Mouse (Mus musculus) C2C12 (cell line): ENCODE measurements around the gene Mier2.

Source experiments
- CTCF ChIP-seq: IDR thresholded peaks from one replicate; pipeline ENCODE4 v1.5.1; 2011; ENCODE audit not compliant: control insufficient read depth, insufficient read depth, insufficient read length
- MAX ChIP-seq: IDR thresholded peaks from one replicate; pipeline ENCODE4 v1.6.1; 2011; ENCODE audit warnings: mild to moderate bottlenecking, control low read depth
- MYOG ChIP-seq: IDR thresholded peaks from one replicate; pipeline ENCODE4 v1.6.1; 2011; ENCODE audit not compliant: control insufficient read depth, insufficient read length; ENCODE audit errors: extremely low read depth

GRCm38 (mm10) chr10:79548971-79549723 lies 5.9 kb downstream of the Mier2 start:
- TF ChIP-seq CTCF (no peak), MYOG (no peak), MAX (no peak)
